In the genomic region with DNA sequence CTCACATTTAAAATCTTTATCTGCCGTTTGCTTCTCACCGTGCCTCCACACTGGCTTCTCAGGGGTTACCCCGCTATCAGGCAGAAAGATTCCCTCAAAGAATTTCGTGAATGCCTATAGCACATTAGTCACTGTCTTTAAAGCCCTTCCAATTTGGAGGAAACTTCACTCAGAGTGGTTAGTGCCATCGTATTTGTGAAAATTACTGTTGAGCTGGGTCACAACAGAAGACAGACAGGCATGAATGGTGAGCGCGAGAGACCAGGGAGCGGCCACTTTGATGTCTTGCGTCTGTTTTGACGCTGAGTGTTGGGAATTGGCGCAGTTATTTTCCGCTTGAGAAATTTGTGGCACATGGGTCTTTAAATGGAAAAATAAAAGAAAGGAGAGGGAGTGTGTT, we compare ENCODE assay signal across 9 mouse cellular contexts.
DNase-seq lines count a peak whose midpoint lies in the region; ATAC-seq and TF ChIP-seq lines count a peak whose summit lies in the region.
"Had no signal": no experiment of that assay in that cellular context is flagged by ENCODE, and none has a peak within 500 bp of the region (broad histone marks: within the 10 kb centered on the region; RNA-seq: fewer than 3 reads in every experiment).

No protein-coding gene starts in this region.

- no peak for TF ChIP-seq POLR2A in limb, embryonic 14.5 days (IDR thresholded peaks at IDR 0.05; ENCODE audit: borderline replicate concordance, extremely low read depth, insufficient read depth, insufficient read length)

- H3K4me2 ChIP-seq in lung, embryonic 16.5 days (ENCODE audit: low read depth, low read length), result peak overlapping the region; percentile 34
- peak overlapping the region; percentile 64 for H3K4me2 ChIP-seq in forebrain, embryonic 15.5 days (replicated peaks)
- peak overlapping the region; percentile 16 for H3K4me2 ChIP-seq in limb, embryonic 14.5 days (replicated peaks; ENCODE audit: low read depth, low read length, severe bottlenecking)
- peak overlapping the region; percentile 38 for H3K4me2 ChIP-seq in stomach, embryonic 14.5 days (replicated peaks; ENCODE audit: low read depth, low read length)

- H3K36me3 ChIP-seq in lung, embryonic 16.5 days (ENCODE audit: control insufficient read depth, insufficient read depth, low read length), result no peaks in the 10 kb centered on the region
- no peaks in the 10 kb centered on the region for H3K36me3 ChIP-seq in forebrain, embryonic 15.5 days
- no peaks in the 10 kb centered on the region for H3K36me3 ChIP-seq in limb, embryonic 14.5 days (ENCODE audit: control insufficient read depth, insufficient read depth, low read length)
- H3K36me3 ChIP-seq in stomach, embryonic 14.5 days (ENCODE audit: control insufficient read depth, insufficient read depth, low read length), result no peaks in the 10 kb centered on the region

- H3K27me3 ChIP-seq in lung, embryonic 16.5 days (ENCODE audit: control insufficient read depth, insufficient read depth, low read depth, low read length), result peaks cover 10% of the 10 kb centered on the region
- H3K27me3 ChIP-seq in forebrain, embryonic 15.5 days, result no peaks in the 10 kb centered on the region
- peaks cover 11% of the 10 kb centered on the region for H3K27me3 ChIP-seq in limb, embryonic 14.5 days (ENCODE audit: control insufficient read depth, insufficient read depth, low read length)
- H3K27me3 ChIP-seq in stomach, embryonic 14.5 days (ENCODE audit: control insufficient read depth, insufficient read depth, low read length), result no peaks in the 10 kb centered on the region
- H3K27me3 ChIP-seq: Patski had no signal

- WGBS in lung, embryonic 16.5 days, result 2% methylated on average over 12 of the region's 12 CpGs
- 2% methylated on average over 12 of the region's 12 CpGs for WGBS in forebrain, embryonic 15.5 days
- WGBS in limb, embryonic 14.5 days, result 1% methylated on average over 12 of the region's 12 CpGs
- 4% methylated on average over 12 of the region's 12 CpGs for WGBS in stomach, embryonic 14.5 days

- H3K27ac ChIP-seq in lung, embryonic 16.5 days (ENCODE audit: low read length), result no peak overlapping the region
- peak overlapping the region; percentile 28; the same call in 1 of the 2 replicates for H3K27ac ChIP-seq in forebrain, embryonic 15.5 days (replicated peaks)
- no peak overlapping the region for H3K27ac ChIP-seq in limb, embryonic 14.5 days (replicated peaks; ENCODE audit: low read depth, low read length)
- H3K27ac ChIP-seq in stomach, embryonic 14.5 days (ENCODE audit: low read length), result no peak overlapping the region

- H3K9me3 ChIP-seq in lung, embryonic 16.5 days (ENCODE audit: control insufficient read depth, low read length), result no peaks in the 10 kb centered on the region
- no peaks in the 10 kb centered on the region for H3K9me3 ChIP-seq in forebrain, embryonic 15.5 days
- no peaks in the 10 kb centered on the region for H3K9me3 ChIP-seq in limb, embryonic 14.5 days (ENCODE audit: control insufficient read depth, low read length)
- H3K9me3 ChIP-seq in stomach, embryonic 14.5 days (ENCODE audit: control insufficient read depth, low read depth, low read length), result no peaks in the 10 kb centered on the region

- H3K4me3 ChIP-seq in lung, embryonic 16.5 days (ENCODE audit: low read length), result 0 out of 2 replicates have a peak overlapping the region, but pooled peaks have one; percentile 8
- H3K4me3 ChIP-seq in forebrain, embryonic 15.5 days, result peak overlapping the region; percentile 39
- H3K4me3 ChIP-seq in limb, embryonic 14.5 days (replicated peaks; ENCODE audit: low read length), result no peak overlapping the region
- H3K4me3 ChIP-seq in stomach, embryonic 14.5 days (ENCODE audit: low read depth, low read length), result no peak overlapping the region

- no peak for ATAC-seq in lung, embryonic 16.5 days (ENCODE audit: low read depth)
- peak; percentile 36 for ATAC-seq in forebrain, embryonic 15.5 days (replicated peaks)
- no peak for ATAC-seq in limb, embryonic 14.5 days (ENCODE audit: low FRiP score, low read depth)
- no peak for ATAC-seq in stomach, embryonic 14.5 days (ENCODE audit: insufficient number of reproducible peaks, insufficient read depth, low FRiP score, low read depth)
- ATAC-seq: Patski had no signal

- H3K4me1 ChIP-seq in lung, embryonic 16.5 days (replicated peaks; ENCODE audit: control insufficient read depth, insufficient read depth, low read length), result peaks cover 6% of the 10 kb centered on the region; the same call in 1 of the 2 replicates
- H3K4me1 ChIP-seq in forebrain, embryonic 15.5 days, result peaks cover 20% of the 10 kb centered on the region
- H3K4me1 ChIP-seq in limb, embryonic 14.5 days (ENCODE audit: control insufficient read depth, insufficient read depth, low read length), result peaks cover 5% of the 10 kb centered on the region; the same call in 1 of the 2 replicates
- H3K4me1 ChIP-seq in stomach, embryonic 14.5 days (ENCODE audit: control insufficient read depth, insufficient read depth, low read length), result peaks cover 9% of the 10 kb centered on the region; the same call in 1 of the 2 replicates

- no peak for DNase-seq in lung, postnatal 4 days
- peak; percentile 23 for DNase-seq in limb, embryonic 14.5 days (ENCODE audit: low spot score)
- no peak for DNase-seq in gastrocnemius, postnatal 25 days
- DNase-seq in spleen, postnatal 36 days (ENCODE audit: low spot score in 2 of 2), result no peak
- no peak for DNase-seq in thymus, postnatal 10 days (ENCODE audit: low spot score in 2 of 2)

- H3K9ac ChIP-seq in lung, embryonic 16.5 days (ENCODE audit: low read length), result no peak overlapping the region
- peak overlapping the region; percentile 37 for H3K9ac ChIP-seq in forebrain, embryonic 15.5 days (replicated peaks)
- no peak overlapping the region for H3K9ac ChIP-seq in limb, embryonic 14.5 days (ENCODE audit: low read depth, low read length, severe bottlenecking)
- no peak overlapping the region for H3K9ac ChIP-seq in stomach, embryonic 14.5 days (replicated peaks; ENCODE audit: low read depth, low read length)

Comparison
In these comparisons a context has a peak if more than half of its experiments do, and no peak if none do; other contexts are left out.
1. H3K4me3 ChIP-seq: peak in lung, embryonic 16.5 days (single experiment) and forebrain, embryonic 15.5 days (single experiment); none in limb, embryonic 14.5 days (single experiment) and stomach, embryonic 14.5 days (single experiment).
2. Peak in every context shown above with its lines, with median percentiles within 50 percentile points of each other: H3K4me2 ChIP-seq.